Mouse (Mus musculus) urinary bladder, adult 2 months (tissue): ENCODE measurements around the gene Ankrd54. TPM values are rescaled to one million over a fixed set of nuclear protein-coding genes. Genes with fewer than 3 reads are reported as not detected.

Experiments used
- DNase-seq: peaks from one replicate; pipeline ENCODE4 v3.0.0; 2022; ENCODE audit warnings: low spot score
- polyA plus RNA-seq: library from polyadenylated mRNA; depleted of rRNA; stranded (reverse); fragments of >200 nt; gene quantifications from 2 replicates; pipeline ENCODE4 v1.2.3, GENCODE M21; 2012; rRNA removed

Gene Ankrd54
- polyA plus RNA-seq = 24.5 and 26.0 TPM in 2 replicates

GRCm38 (mm10) chr15:79062376-79063159 is at the start of gene Ankrd54:
TSS of gene Ankrd54 (minus strand) at chr15:79062893.
- peak; percentile 90 for DNase-seq

GRCm38 (mm10) chr15:79111774-79112173 is 49.1 kb upstream of the Ankrd54 start:
- DNase-seq = no peak

- no peak for DNase-seq
Observed at GRCm38 (mm10) chr15:79110528-79110927, 47.8 kb upstream of the Ankrd54 start.

- no peak for DNase-seq
Observed at GRCm38 (mm10) chr15:79110031-79110430, 47.3 kb upstream of the Ankrd54 start.

- DNase-seq = no peak
Observed at GRCm38 (mm10) chr15:79109321-79109934, 46.7 kb upstream of the Ankrd54 start.

GRCm38 (mm10) chr15:79108421-79109320 is 46.0 kb upstream of the Ankrd54 start, which contains the start of gene Micall1:
TSS of gene Micall1 (plus strand) at chr15:79108898.
- DNase-seq = peak; percentile 90

- DNase-seq = no peak
Observed at GRCm38 (mm10) chr15:79107966-79108365, 45.3 kb upstream of the Ankrd54 start.

- no peak for DNase-seq
Observed at GRCm38 (mm10) chr15:79105804-79106203, 43.1 kb upstream of the Ankrd54 start.

GRCm38 (mm10) chr15:79103264-79103663 is 40.6 kb upstream of the Ankrd54 start:
- no peak for DNase-seq

GRCm38 (mm10) chr15:79101531-79101930 is 38.8 kb upstream of the Ankrd54 start:
- no peak for DNase-seq

GRCm38 (mm10) chr15:79100391-79100790 is 37.7 kb upstream of the Ankrd54 start:
- no peak for DNase-seq

- no peak for DNase-seq
Observed at GRCm38 (mm10) chr15:79099456-79099855, 36.8 kb upstream of the Ankrd54 start.

- no peak for DNase-seq
Observed at GRCm38 (mm10) chr15:79098868-79099267, 36.2 kb upstream of the Ankrd54 start.

GRCm38 (mm10) chr15:79098220-79098619 is 35.5 kb upstream of the Ankrd54 start:
- no peak for DNase-seq

GRCm38 (mm10) chr15:79097611-79098025 is 34.9 kb upstream of the Ankrd54 start:
- peak; percentile 76 for DNase-seq

GRCm38 (mm10) chr15:79097135-79097534 is 34.4 kb upstream of the Ankrd54 start:
- no peak for DNase-seq

GRCm38 (mm10) chr15:79096556-79096955 is 33.9 kb upstream of the Ankrd54 start:
- DNase-seq = no peak

- no peak for DNase-seq
Observed at GRCm38 (mm10) chr15:79095483-79095882, 32.8 kb upstream of the Ankrd54 start.

- DNase-seq = no peak
Observed at GRCm38 (mm10) chr15:79093083-79093839, 30.6 kb upstream of the Ankrd54 start.

- DNase-seq = no peak
Observed at GRCm38 (mm10) chr15:79092284-79092683, 29.6 kb upstream of the Ankrd54 start.

- no peak for DNase-seq
Observed at GRCm38 (mm10) chr15:79079567-79079966, 16.9 kb upstream of the Ankrd54 start.
